Mouse (Mus musculus) embryonic facial prominence, embryonic 11.5 days (tissue): Measurements from ENCODE around the gene Gsc2. TPM values are rescaled to one million over a fixed set of nuclear protein-coding genes. Genes with fewer than 3 reads are reported as not detected.

Source experiments
- ATAC-seq: fragments of 200-750 bp; cut with Nextera tagmentation; replicated peaks from 2 replicates; pipeline ENCODE4 v1.8.0; 2017; ENCODE audit warnings: low read depth; ENCODE audit not compliant: insufficient number of reproducible peaks, low FRiP score, low TSS enrichment
- DNase-seq: peaks from one replicate; pipeline ENCODE4 v3.0.0-alpha.2; 2015; ENCODE audit warnings: low spot score
- H3K27ac ChIP-seq: fragments of 300-500 bp; sonication (generic); replicated peaks from 2 replicates; pipeline ENCODE4 v1.5.1; 2014; ENCODE audit warnings: mild to moderate bottlenecking, low read depth, low read length, control low read depth
- H3K27me3 ChIP-seq: fragments of 300-500 bp; sonication (generic); 2 replicates; pipeline ENCODE4 v1.6.1; 2014; ENCODE audit warnings: mild to moderate bottlenecking, low read length, moderate library complexity, mixed read lengths; ENCODE audit not compliant: control insufficient read depth, insufficient read depth
- H3K36me3 ChIP-seq: fragments of 300-500 bp; sonication (generic); replicated peaks from 2 replicates; pipeline ENCODE4 v1.6.1; 2014; ENCODE audit warnings: low read depth, mild to moderate bottlenecking, low read length, moderate library complexity, mixed read lengths; ENCODE audit not compliant: control insufficient read depth, insufficient read depth
- H3K4me1 ChIP-seq: fragments of 300-500 bp; sonication (generic); 2 replicates; pipeline ENCODE4 v1.6.1; 2014; ENCODE audit warnings: low read length, mixed read lengths; ENCODE audit not compliant: control insufficient read depth, insufficient read depth
- H3K4me2 ChIP-seq: fragments of 300-500 bp; sonication (generic); 2 replicates; pipeline ENCODE4 v1.6.1; 2014; ENCODE audit warnings: low read depth, mild to moderate bottlenecking, control low read depth, low read length, moderate library complexity
- H3K4me3 ChIP-seq: fragments of 300-500 bp; sonication (generic); 2 replicates; pipeline ENCODE4 v1.5.1; 2014; ENCODE audit warnings: low read depth, low read length, control low read depth
- H3K9ac ChIP-seq: fragments of 300-500 bp; sonication (generic); replicated peaks from 2 replicates; pipeline ENCODE4 v1.6.1; 2014; ENCODE audit warnings: mild to moderate bottlenecking, control low read depth, low read length
- H3K9me3 ChIP-seq: fragments of 300-500 bp; sonication (generic); replicated peaks from 2 replicates; pipeline ENCODE4 v1.6.1; 2016; ENCODE audit warnings: mild to moderate bottlenecking, low read length, inconsistent platforms, mixed read lengths; ENCODE audit not compliant: control insufficient read depth
- WGBS: fragments of 180-500 bp; shearing (Covaris S2); extraction: QIAGEN DNeasy Blood & Tissue Kit; methylation state at CpG from one replicate; pipeline ENCODE4 v1.1.7; 2014; 5-methylcytosine and 5-hydroxymethylcytosine counted together
- polyA plus RNA-seq: library from polyadenylated mRNA; unstranded; fragments of >200 nt; fragmentation: Nextera tagmentation; extraction: Ambion mirVana; gene quantifications from 2 replicates; pipeline ENCODE4 v1.2.1, GENCODE M21; 2014

The Gsc2 gene
- polyA plus RNA-seq, 1 experiment from 2014 or later = not detected

DNA sequence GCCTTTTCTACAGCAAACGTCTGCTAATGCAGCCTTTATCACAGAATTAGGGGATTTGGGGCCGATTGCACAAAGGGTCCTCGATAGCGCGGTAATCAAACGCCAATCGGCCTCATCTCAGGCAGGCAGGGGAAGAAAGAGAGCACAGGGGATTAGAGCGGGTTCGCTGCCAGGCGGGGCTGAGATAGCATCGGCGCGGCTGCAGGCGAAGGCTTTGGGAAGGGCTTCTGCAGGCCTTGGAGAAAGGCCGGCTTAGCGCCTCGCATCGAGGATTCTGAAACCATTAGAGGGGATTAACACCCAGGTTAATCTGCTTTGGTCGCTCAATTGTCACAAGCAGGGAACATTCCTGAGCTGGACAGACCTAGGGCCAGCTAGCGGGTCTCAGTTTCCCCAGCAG is 5.7 kb upstream of the Gsc2 start:
- Histone ChIP-seq H3K36me3 (peaks cover 3% of the 10 kb centered on the region; the same call in 1 of the 2 replicates), H3K9me3 (no peaks in the 10 kb centered on the region), H3K4me3 (no peak overlapping the region), H3K4me1 (no peaks in the 10 kb centered on the region; the same call in 1 of the 2 replicates), H3K27ac (no peak overlapping the region), H3K4me2 (no peak overlapping the region), H3K9ac (peak overlapping the region; percentile 60), H3K27me3 (peaks cover 14% of the 10 kb centered on the region)
- WGBS = 6% methylated on average over 20 of the region's 20 CpGs
- ATAC-seq (no peak), DNase-seq (no peak)

DNA sequence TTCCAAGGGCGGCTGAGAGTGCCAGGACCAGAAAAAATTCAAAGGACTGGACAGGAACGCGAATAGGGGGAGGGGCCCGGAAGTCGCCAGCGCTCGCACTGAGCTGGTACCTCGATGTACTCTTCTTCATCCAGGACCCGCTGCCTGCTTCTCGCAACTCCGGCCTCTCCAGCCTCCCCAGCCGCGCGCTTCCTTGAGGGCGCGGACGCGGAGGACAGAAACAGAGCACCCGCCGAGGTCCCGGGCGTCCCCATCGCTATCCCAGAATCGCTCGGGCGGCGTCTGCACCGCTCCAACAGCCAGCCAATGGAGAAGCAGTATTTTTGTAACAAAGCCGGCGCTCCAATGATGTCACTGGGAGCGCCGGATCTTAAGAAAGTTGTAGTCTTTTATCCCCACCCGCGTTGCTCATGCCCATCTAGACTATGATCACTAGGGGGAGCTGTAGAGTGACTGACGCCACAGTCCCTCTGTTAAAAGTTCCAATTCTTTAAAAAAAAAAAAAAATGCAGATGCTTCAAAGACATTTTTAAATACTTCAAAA is 3.7 kb downstream of the Gsc2 start, which contains the start of gene Ess2:
Ess2 (minus strand) TSS at position 297 of the 544 bp plus-strand sequence.
- WGBS = 0% methylated on average over 35 of the region's 35 CpGs
- H3K27ac ChIP-seq = no peak within 1 kb of the TSS

DNA sequence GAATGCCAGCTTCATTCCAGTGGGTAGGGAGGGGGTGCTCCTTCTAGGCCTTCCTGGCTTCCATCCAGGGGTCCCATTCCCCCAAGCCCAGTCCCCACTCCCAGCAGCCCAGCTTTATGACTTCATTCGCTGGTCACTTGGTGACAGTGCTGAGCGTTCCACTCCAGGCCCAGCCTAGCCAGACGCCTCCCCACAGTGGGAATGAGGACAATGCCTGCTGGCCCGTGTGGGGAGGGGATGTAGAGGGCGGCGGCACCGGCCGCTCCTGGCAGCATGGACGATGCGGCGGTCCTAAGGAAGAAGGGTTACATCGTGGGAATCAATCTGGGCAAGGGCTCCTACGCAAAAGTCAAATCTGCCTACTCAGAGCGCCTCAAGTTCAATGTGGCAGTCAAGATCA is 16.4 kb downstream of the Gsc2 start, which contains the start of the genes Dgcr2 and Tssk2:
Dgcr2 (minus strand) TSS at position 101 of the 400 bp plus-strand sequence.
Tssk2 (plus strand) TSS at position 176 of the 400 bp plus-strand sequence.
- H3K9me3 ChIP-seq = no peaks in the 10 kb centered on the region
- no peak within 1 kb of the TSS for H3K9ac ChIP-seq
- H3K36me3 ChIP-seq = peaks cover 9% of the 10 kb centered on the region
- no peak for ATAC-seq
- H3K27ac ChIP-seq = no peak within 1 kb of the TSS
- WGBS = 91% methylated on average over 14 of the region's 14 CpGs
- no peak within 1 kb of the TSS for H3K4me3 ChIP-seq
- DNase-seq = no peak
- H3K4me1 ChIP-seq = no peaks in the 10 kb centered on the region
- H3K4me2 ChIP-seq = no peak within 1 kb of the TSS
- H3K27me3 ChIP-seq = no peaks in the 10 kb centered on the region

More for the DNA sequence above, 3.7 kb downstream of the Gsc2 start, which contains the start of gene Ess2:
- ATAC-seq = peak; percentile 85
- peaks cover 41% of the 10 kb centered on the region for H3K27me3 ChIP-seq
- peak; percentile 99 for DNase-seq
- H3K4me1 ChIP-seq = no peaks in the 10 kb centered on the region; the same call in none of the 2 replicates
- no peaks in the 10 kb centered on the region for H3K9me3 ChIP-seq
- H3K4me2 ChIP-seq = peak within 1 kb of the TSS; percentile 83
- peaks cover 11% of the 10 kb centered on the region for H3K36me3 ChIP-seq
- peak within 1 kb of the TSS; percentile 72 for H3K9ac ChIP-seq
- H3K4me3 ChIP-seq = peak within 1 kb of the TSS; percentile 68

DNA sequence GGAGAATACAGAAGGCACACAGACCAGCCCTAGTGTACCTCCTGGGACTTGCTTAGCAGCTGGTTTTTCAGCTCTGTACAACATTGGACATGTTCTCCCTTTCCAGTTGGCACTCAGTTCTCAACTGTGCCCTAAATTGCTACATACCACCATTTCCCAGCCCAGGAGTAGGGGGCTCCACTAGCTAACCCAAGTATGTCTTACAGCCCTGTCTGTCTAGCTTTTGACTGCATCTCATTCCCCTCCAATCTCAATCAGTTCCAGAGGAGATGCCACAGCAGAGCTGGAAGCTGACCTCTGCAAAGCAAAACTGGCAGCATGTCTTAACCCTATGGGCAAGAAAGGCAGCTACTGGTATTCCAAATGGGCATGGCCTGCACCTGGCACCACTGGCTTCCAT is 18.8 kb downstream of the Gsc2 start:
- Histone ChIP-seq H3K9me3 (no peaks in the 10 kb centered on the region), H3K9ac (no peak overlapping the region), H3K4me3 (no peak overlapping the region), H3K27me3 (no peaks in the 10 kb centered on the region), H3K27ac (no peak overlapping the region), H3K36me3 (peaks cover 3% of the 10 kb centered on the region; the same call in 1 of the 2 replicates), H3K4me2 (no peak overlapping the region), H3K4me1 (no peaks in the 10 kb centered on the region)
- ATAC-seq = no peak
- no peak for DNase-seq

- no peak within 1 kb of the TSS for H3K4me3 ChIP-seq
- no peak for DNase-seq
- H3K27ac ChIP-seq = no peak within 1 kb of the TSS
- H3K4me1 ChIP-seq = peaks cover 3% of the 10 kb centered on the region; the same call in 1 of the 2 replicates
- H3K36me3 ChIP-seq = no peaks in the 10 kb centered on the region
- H3K27me3 ChIP-seq = no peaks in the 10 kb centered on the region
- ATAC-seq = no peak
- H3K9me3 ChIP-seq = no peaks in the 10 kb centered on the region
- no peak within 1 kb of the TSS for H3K9ac ChIP-seq
- H3K4me2 ChIP-seq = no peak within 1 kb of the TSS
- 79% methylated on average over 2 of the region's 2 CpGs for WGBS
Measured at GRCm38 (mm10) chr16:17893923-17894322, 20.9 kb downstream of the Gsc2 start, which contains the start of gene Tssk1. Gene Tssk1, plus strand, starts transcription at chr16:17894223.

DNA sequence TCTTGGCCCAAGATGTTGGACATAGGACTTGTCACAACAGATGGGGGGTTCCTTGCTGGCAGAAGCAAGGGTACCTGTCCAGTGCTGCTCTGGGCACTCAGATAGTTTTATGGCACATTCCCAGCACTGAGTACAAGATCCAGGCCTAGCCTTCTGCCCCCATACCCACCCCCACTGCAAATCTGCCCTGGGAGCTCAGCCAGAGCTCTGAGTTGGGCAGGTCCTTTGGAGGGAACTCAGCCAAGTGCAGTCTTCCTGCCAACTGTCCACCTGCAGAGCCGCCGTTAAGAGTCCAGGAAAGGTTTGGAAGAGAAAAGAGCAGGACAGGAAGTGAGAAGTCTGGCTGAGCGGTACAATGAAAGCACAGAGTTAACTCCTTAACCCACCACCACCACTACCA is 22.3 kb downstream of the Gsc2 start:
- H3K4me3 ChIP-seq = no peak overlapping the region
- peaks cover 3% of the 10 kb centered on the region; the same call in 1 of the 2 replicates for H3K4me1 ChIP-seq
- no peaks in the 10 kb centered on the region for H3K27me3 ChIP-seq
- DNase-seq = no peak
- H3K4me2 ChIP-seq = no peak overlapping the region
- H3K27ac ChIP-seq = no peak overlapping the region
- no peak overlapping the region for H3K9ac ChIP-seq
- H3K36me3 ChIP-seq = no peaks in the 10 kb centered on the region
- H3K9me3 ChIP-seq = no peaks in the 10 kb centered on the region
- ATAC-seq = no peak
- 75% methylated on average over 3 of the region's 3 CpGs for WGBS

- no peaks in the 10 kb centered on the region for H3K9me3 ChIP-seq
- peak within 1 kb of the TSS; percentile 74 for H3K4me3 ChIP-seq
- peak within 1 kb of the TSS; percentile 80 for H3K4me2 ChIP-seq
- H3K36me3 ChIP-seq = no peaks in the 10 kb centered on the region
- no peaks in the 10 kb centered on the region for H3K27me3 ChIP-seq
- peaks cover 3% of the 10 kb centered on the region; the same call in 1 of the 2 replicates for H3K4me1 ChIP-seq
- 0% methylated on average over 36 of the region's 38 CpGs for WGBS
- peak within 1 kb of the TSS; percentile 80 for H3K27ac ChIP-seq
- DNase-seq (peak; percentile 100), ATAC-seq (peak; percentile 95)
- peak within 1 kb of the TSS; percentile 84 for H3K9ac ChIP-seq
Measured at GRCm38 (mm10) chr16:17891567-17891959, 23.3 kb downstream of the Gsc2 start, which contains the start of gene Gm20518. Gene Gm20518, minus strand, starts transcription at chr16:17891671.

DNA sequence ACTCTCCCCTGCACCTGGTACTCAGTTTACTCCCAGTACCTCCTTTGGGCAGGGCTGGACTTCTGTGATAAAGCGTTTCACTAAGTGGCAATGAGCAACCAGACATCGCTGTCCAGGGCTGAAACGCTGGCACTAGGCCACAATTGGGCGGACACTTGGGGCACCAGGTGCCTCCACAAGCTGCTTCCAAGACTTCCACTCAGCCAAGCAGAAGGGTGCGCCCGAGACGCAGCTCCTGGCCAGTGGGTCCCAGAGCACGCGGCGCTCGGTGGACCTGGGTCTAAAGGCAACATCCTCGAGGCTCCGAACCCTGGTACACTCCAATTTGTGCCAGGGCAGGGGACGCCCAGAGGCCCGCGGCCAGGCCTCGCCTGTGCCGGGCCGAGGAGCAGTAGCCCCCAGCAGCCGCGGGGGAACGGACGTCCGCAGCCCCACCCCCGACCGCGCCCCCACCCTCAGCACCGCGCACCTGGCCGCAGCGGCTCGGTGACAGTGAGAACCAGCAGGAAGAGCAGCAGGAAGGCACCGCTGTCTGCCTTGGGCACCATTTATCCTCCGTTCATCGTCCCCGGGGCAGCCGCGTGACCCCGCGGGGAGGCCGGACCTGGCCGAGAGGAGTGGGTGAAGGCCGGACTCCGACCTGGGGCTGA is 23.8 kb downstream of the Gsc2 start:
- peak; percentile 52 for DNase-seq
- Histone ChIP-seq H3K36me3 (no peaks in the 10 kb centered on the region), H3K9me3 (no peaks in the 10 kb centered on the region), H3K4me1 (peaks cover 3% of the 10 kb centered on the region; the same call in 1 of the 2 replicates), H3K9ac (peak overlapping the region; percentile 84), H3K4me3 (peak overlapping the region; percentile 74), H3K4me2 (peak overlapping the region; percentile 80), H3K27ac (peak overlapping the region; percentile 80), H3K27me3 (no peaks in the 10 kb centered on the region)
- ATAC-seq = peak; percentile 80
- WGBS = 0% methylated on average over 44 of the region's 44 CpGs
